Mouse (Mus musculus): ENCODE data around the gene Ncoa3. TPM values are rescaled to one million over a fixed set of nuclear protein-coding genes. Genes with fewer than 3 reads are reported as not detected.

Ncoa3 gene
- polyA plus RNA-seq, 1 experiment from 2014 or later = 11.6 TPM

DNA sequence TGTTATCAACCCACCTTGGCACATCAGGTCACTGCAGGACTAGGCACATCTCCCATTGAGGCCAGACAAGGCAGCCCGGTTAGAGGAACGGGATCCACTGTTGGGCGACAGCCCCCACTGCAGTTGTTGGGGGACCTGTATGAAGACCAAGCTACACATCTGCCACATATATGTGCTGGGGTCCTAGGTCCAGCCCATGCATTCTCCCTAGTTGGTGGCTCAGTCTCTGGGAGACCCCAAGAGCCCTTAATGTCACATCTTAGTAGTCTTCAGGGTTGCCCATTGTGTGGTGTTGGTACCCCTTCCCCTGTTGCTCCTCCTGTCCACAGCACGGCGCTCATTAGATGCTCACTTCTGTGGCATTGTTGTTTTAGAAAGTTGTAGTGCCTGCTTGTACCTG lies 40.2 kb downstream of the Ncoa3 start:
- Histone ChIP-seq H3K4me1 (ENCODE audit: control insufficient read depth, insufficient read depth, low read depth, low read length) (peaks cover 21% of the 10 kb centered on the region), H3K27ac (ENCODE audit: low read depth, low read length) (no peak overlapping the region), H3K9ac (ENCODE audit: low read depth, low read length) (no peak overlapping the region), H3K4me3 (ENCODE audit: low read length) (no peak overlapping the region), H3K4me2 (ENCODE audit: low read length) (no peak overlapping the region), H3K9me3 (ENCODE audit: control insufficient read depth, low read length) (no peaks in the 10 kb centered on the region), H3K36me3 (ENCODE audit: control insufficient read depth, insufficient read depth, low read length) (no peaks in the 10 kb centered on the region), H3K27me3 (replicated peaks; ENCODE audit: control insufficient read depth, insufficient read depth, low read length) (no peaks in the 10 kb centered on the region)
- no peak for ATAC-seq
- 90% methylated on average over 5 of the region's 5 CpGs for WGBS

GRCm38 (mm10) chr2:166034967-166035490 lies 42.6 kb downstream of the Ncoa3 start:
- Histone ChIP-seq H3K27ac (ENCODE audit: low read depth, low read length) (no peak overlapping the region), H3K9me3 (ENCODE audit: control insufficient read depth, low read length) (no peaks in the 10 kb centered on the region), H3K27me3 (replicated peaks; ENCODE audit: control insufficient read depth, insufficient read depth, low read length) (no peaks in the 10 kb centered on the region), H3K4me1 (ENCODE audit: control insufficient read depth, insufficient read depth, low read depth, low read length) (peaks cover 14% of the 10 kb centered on the region), H3K9ac (ENCODE audit: low read depth, low read length) (no peak overlapping the region), H3K36me3 (ENCODE audit: control insufficient read depth, insufficient read depth, low read length) (no peaks in the 10 kb centered on the region), H3K4me2 (ENCODE audit: low read length) (no peak overlapping the region), H3K4me3 (ENCODE audit: low read length) (no peak overlapping the region)
- 75% methylated on average over 3 of the region's 3 CpGs for WGBS
- no peak for ATAC-seq

GRCm38 (mm10) chr2:166035725-166036124 lies 43.3 kb downstream of the Ncoa3 start:
- Histone ChIP-seq H3K9ac (ENCODE audit: low read depth, low read length) (no peak overlapping the region), H3K4me1 (ENCODE audit: control insufficient read depth, insufficient read depth, low read depth, low read length) (peaks cover 8% of the 10 kb centered on the region), H3K36me3 (ENCODE audit: control insufficient read depth, insufficient read depth, low read length) (no peaks in the 10 kb centered on the region), H3K4me3 (ENCODE audit: low read length) (no peak overlapping the region), H3K27me3 (replicated peaks; ENCODE audit: control insufficient read depth, insufficient read depth, low read length) (no peaks in the 10 kb centered on the region), H3K9me3 (ENCODE audit: control insufficient read depth, low read length) (no peaks in the 10 kb centered on the region), H3K4me2 (ENCODE audit: low read length) (no peak overlapping the region), H3K27ac (ENCODE audit: low read depth, low read length) (no peak overlapping the region)
- ATAC-seq = no peak
- 54% methylated on average over 3 of the region's 3 CpGs for WGBS

DNA sequence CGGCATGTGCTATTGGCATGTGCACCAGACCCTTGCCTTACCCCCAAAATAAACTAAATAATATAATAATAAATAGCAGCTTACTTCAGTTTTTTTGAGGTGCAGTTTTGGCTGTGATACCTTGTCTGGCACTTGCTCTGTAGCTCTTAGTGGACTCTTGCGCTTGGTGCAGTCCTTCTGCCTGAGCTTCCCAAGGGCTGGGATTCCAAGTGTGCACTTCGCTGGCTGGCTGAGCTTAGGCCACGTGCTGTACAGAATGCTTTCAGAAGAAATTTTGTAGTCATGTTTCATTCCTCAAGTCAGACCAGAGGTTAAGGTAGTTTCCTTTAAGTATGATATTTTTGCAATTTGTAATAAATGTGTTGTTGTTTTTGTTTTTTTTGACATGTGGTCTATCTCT lies 47.2 kb downstream of the Ncoa3 start:
- Histone ChIP-seq H3K4me1 (ENCODE audit: control insufficient read depth, insufficient read depth, low read depth, low read length) (no peaks in the 10 kb centered on the region), H3K4me2 (ENCODE audit: low read length) (no peak overlapping the region), H3K36me3 (ENCODE audit: control insufficient read depth, insufficient read depth, low read length) (no peaks in the 10 kb centered on the region), H3K4me3 (ENCODE audit: low read length) (no peak overlapping the region), H3K27ac (ENCODE audit: low read depth, low read length) (no peak overlapping the region), H3K9ac (ENCODE audit: low read depth, low read length) (no peak overlapping the region), H3K9me3 (ENCODE audit: control insufficient read depth, low read length) (no peaks in the 10 kb centered on the region), H3K27me3 (replicated peaks; ENCODE audit: control insufficient read depth, insufficient read depth, low read length) (no peaks in the 10 kb centered on the region)
- ATAC-seq = no peak
- 90% methylated on average over 4 of the region's 4 CpGs for WGBS

GRCm38 (mm10) chr2:166042542-166042941 lies 50.1 kb downstream of the Ncoa3 start:
- Histone ChIP-seq H3K4me1 (ENCODE audit: control insufficient read depth, insufficient read depth, low read depth, low read length) (no peaks in the 10 kb centered on the region; the same call in 1 of the 2 replicates), H3K4me3 (ENCODE audit: low read length) (no peak overlapping the region), H3K36me3 (ENCODE audit: control insufficient read depth, insufficient read depth, low read length) (peaks cover under 1% of the 10 kb centered on the region; the same call in 1 of the 2 replicates), H3K4me2 (ENCODE audit: low read length) (no peak overlapping the region), H3K9me3 (ENCODE audit: control insufficient read depth, low read length) (no peaks in the 10 kb centered on the region), H3K27me3 (replicated peaks; ENCODE audit: control insufficient read depth, insufficient read depth, low read length) (no peaks in the 10 kb centered on the region), H3K9ac (ENCODE audit: low read depth, low read length) (no peak overlapping the region), H3K27ac (ENCODE audit: low read depth, low read length) (no peak overlapping the region)
- no peak for ATAC-seq
- 96% methylated on average over 1 of the region's 1 CpGs for WGBS

DNA sequence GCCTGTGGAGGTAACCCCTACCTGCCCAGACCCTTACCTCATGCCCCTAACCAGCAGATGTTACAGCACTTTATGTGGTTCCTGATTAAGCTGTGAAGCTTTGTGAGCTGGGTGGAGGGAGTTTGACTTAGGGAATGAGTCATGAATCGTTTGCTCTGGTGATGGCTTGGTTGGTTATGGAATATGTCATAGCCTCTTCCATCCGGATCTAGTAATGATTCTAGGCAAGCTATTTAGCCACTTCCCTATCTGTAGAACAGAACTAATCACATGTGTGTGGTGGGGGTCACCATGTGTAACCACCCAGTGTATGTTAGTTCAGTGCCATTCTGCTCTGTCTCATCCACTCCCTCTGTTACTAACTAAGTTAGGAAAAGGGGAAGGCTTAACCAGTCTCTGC lies 52.6 kb downstream of the Ncoa3 start:
- WGBS = 81% methylated on average over 2 of the region's 2 CpGs
- H3K4me1 ChIP-seq (ENCODE audit: control insufficient read depth, insufficient read depth, low read depth, low read length) = no peaks in the 10 kb centered on the region; the same call in 1 of the 2 replicates
- no peak overlapping the region for H3K27ac ChIP-seq (ENCODE audit: low read depth, low read length)
- no peaks in the 10 kb centered on the region for H3K9me3 ChIP-seq (ENCODE audit: control insufficient read depth, low read length)
- ATAC-seq = no peak
- H3K4me2 ChIP-seq (ENCODE audit: low read length) = no peak overlapping the region
- no peaks in the 10 kb centered on the region for H3K27me3 ChIP-seq (replicated peaks; ENCODE audit: control insufficient read depth, insufficient read depth, low read length)
- peaks cover 12% of the 10 kb centered on the region for H3K36me3 ChIP-seq (ENCODE audit: control insufficient read depth, insufficient read depth, low read length)
- no peak overlapping the region for H3K4me3 ChIP-seq (ENCODE audit: low read length)
- no peak overlapping the region for H3K9ac ChIP-seq (ENCODE audit: low read depth, low read length)

DNA sequence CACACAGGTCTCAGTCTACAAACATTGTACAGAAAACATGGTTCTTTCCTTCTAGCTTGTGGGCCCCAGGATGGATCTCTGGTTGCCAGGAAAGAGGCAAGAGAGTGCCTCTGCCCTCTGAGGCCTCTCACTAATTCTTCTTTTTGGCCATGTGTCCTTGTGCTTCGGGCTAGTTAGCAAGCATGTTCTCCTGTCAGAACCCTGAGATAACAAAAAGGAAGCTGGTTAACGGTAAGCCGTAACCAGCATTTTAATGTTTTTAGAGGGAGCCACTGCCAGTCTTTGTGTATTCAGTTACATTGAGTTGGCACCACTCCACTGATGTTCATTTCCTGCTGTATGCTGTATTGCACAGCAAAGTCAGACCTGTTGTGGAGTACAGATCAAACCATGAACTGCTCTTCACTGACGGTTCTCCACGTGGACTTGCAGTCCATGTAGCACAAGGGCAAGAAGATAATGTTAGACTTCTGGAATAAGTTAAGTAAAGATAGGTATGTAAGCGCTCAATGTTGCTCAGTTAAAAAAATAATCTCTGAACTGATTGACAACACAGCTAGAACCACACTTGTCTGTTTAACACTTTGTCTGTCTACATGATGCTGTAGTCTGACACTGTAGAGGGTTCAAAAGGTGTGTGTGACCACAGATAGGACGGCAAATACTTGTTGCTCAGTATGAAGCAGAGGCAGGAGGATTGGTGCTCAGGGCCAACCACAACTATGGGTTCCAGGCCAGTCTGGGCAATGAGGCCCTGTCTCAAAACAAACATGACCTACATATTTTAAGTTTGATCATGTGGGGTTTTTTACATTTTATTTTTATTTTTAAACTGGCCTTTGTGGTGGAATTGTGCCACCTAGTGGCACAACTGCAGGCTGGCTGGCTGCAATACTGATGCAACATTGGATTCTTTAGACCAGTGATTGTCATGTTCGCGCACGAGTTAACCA lies 53.4 kb downstream of the Ncoa3 start:
- ATAC-seq = no peak
- Histone ChIP-seq H3K9ac (ENCODE audit: low read depth, low read length) (no peak overlapping the region), H3K36me3 (ENCODE audit: control insufficient read depth, insufficient read depth, low read length) (peaks cover 17% of the 10 kb centered on the region), H3K4me3 (ENCODE audit: low read length) (no peak overlapping the region), H3K9me3 (ENCODE audit: control insufficient read depth, low read length) (no peaks in the 10 kb centered on the region), H3K4me2 (ENCODE audit: low read length) (no peak overlapping the region), H3K4me1 (ENCODE audit: control insufficient read depth, insufficient read depth, low read depth, low read length) (no peaks in the 10 kb centered on the region; the same call in 1 of the 2 replicates), H3K27me3 (replicated peaks; ENCODE audit: control insufficient read depth, insufficient read depth, low read length) (no peaks in the 10 kb centered on the region), H3K27ac (ENCODE audit: low read depth, low read length) (no peak overlapping the region)
- WGBS = 55% methylated on average over 10 of the region's 10 CpGs

DNA sequence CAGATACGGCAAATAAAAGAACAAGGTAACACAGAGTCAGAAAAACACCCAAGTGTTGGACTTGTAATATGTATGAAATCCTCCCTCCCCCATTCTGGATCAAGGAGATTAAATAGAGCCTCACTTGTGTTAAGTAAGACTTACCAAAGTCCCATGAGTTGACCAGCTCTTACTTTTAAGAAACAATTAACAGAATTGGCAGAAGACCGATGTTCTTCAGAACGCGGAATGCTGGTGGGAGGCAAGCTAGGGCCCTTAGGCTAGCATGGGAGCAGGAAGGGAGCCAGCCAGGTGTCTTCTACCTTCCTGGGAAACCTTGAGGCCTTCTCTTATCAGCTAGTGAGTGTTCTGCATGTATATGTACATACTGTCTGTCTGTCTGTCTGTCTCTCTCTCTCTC lies 55.5 kb downstream of the Ncoa3 start:
- no peaks in the 10 kb centered on the region for H3K9me3 ChIP-seq (ENCODE audit: control insufficient read depth, low read length)
- no peak overlapping the region for H3K27ac ChIP-seq (ENCODE audit: low read depth, low read length)
- H3K4me2 ChIP-seq (ENCODE audit: low read length) = no peak overlapping the region
- peaks cover 23% of the 10 kb centered on the region for H3K36me3 ChIP-seq (ENCODE audit: control insufficient read depth, insufficient read depth, low read length)
- no peak overlapping the region for H3K4me3 ChIP-seq (ENCODE audit: low read length)
- WGBS = 98% methylated on average over 4 of the region's 4 CpGs
- H3K9ac ChIP-seq (ENCODE audit: low read depth, low read length) = no peak overlapping the region
- no peaks in the 10 kb centered on the region for H3K27me3 ChIP-seq (replicated peaks; ENCODE audit: control insufficient read depth, insufficient read depth, low read length)
- no peaks in the 10 kb centered on the region; the same call in 1 of the 2 replicates for H3K4me1 ChIP-seq (ENCODE audit: control insufficient read depth, insufficient read depth, low read depth, low read length)
- no peak for ATAC-seq

DNA sequence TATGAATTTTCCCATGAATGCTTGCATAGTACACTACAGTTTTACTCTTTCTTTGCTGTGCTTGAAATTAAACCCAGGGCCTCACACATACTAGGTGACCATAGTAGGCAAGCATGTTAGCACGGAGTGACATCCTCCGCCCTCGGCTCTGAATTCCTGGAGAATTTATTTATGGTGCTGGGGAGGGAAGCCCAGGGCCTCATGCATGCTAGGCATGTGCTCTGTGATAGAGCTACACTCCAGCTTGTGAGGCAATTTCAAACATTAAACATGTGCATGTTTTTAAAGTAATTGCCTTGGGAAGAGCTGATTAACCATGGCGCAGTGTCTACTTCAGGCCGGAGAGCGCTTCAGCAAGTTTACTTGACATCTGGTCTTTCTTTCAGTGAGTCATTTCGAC lies 56.4 kb downstream of the Ncoa3 start:
- ATAC-seq = no peak

More for the DNA sequence above, 56.4 kb downstream of the Ncoa3 start:
- no peak overlapping the region for H3K27ac ChIP-seq (ENCODE audit: low read depth, low read length)
- H3K4me3 ChIP-seq (ENCODE audit: low read length) = no peak overlapping the region
- H3K4me2 ChIP-seq (ENCODE audit: low read length) = no peak overlapping the region
- no peaks in the 10 kb centered on the region for H3K27me3 ChIP-seq (replicated peaks; ENCODE audit: control insufficient read depth, insufficient read depth, low read length)
- H3K4me1 ChIP-seq (ENCODE audit: control insufficient read depth, insufficient read depth, low read depth, low read length) = no peaks in the 10 kb centered on the region; the same call in 1 of the 2 replicates
- no peaks in the 10 kb centered on the region for H3K9me3 ChIP-seq (ENCODE audit: control insufficient read depth, low read length)
- no peak overlapping the region for H3K9ac ChIP-seq (ENCODE audit: low read depth, low read length)
- WGBS = 92% methylated on average over 7 of the region's 7 CpGs
- peaks cover 23% of the 10 kb centered on the region for H3K36me3 ChIP-seq (ENCODE audit: control insufficient read depth, insufficient read depth, low read length)
